Mouse (Mus musculus): ENCODE measurements around the gene Clic4. TPM values are rescaled to one million over a fixed set of nuclear protein-coding genes. Genes with fewer than 3 reads are reported as not detected.
A peak's percentile ranks its signal among the peaks of the same experiment; 100 is the strongest.

The Clic4 gene
- polyA plus RNA-seq, 1 experiment from 2014 or later, result 141 TPM

DNA sequence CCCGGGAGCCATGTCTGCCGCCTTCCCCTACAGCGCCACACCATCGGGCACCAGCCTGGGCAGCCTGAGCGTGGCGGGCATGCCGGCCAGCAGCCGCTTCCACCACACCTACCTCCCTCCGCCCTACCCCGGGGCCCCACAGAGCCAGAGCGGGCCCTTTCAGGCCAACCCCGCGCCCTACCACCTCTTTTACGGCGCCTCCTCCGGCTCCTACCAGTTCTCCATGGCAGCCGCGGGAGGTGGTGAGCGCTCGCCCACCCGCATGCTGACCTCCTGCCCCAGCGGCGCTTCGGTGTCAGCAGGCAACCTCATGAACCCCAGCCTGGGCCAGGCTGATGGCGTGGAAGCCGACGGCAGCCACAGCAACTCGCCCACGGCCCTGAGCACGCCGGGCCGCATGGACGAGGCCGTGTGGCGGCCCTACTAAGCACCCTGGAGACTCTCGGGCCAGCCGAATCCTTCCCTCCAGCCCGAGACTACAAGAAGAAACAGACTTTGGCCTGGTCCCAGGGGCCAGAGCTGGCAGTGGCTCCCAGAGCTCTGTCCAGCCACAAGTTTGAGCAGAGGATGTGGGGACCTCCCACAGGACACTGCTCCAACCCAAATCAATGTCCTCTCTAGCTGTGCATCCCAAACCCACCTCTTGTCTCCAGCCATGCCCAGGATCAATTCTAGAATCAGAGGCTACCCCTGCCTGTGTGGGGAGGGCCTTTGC, 97.1 kb downstream of the Clic4 start:
- peaks cover 15% of the 10 kb centered on the region for H3K27me3 ChIP-seq (ENCODE audit: control insufficient read depth, insufficient read depth, low read length)
- 5% methylated on average over 38 of the region's 38 CpGs for WGBS
- ATAC-seq (ENCODE audit: insufficient number of reproducible peaks, low FRiP score, low TSS enrichment, low read depth), result no peak
- H3K9me3 ChIP-seq (ENCODE audit: control insufficient read depth, low read length), result no peaks in the 10 kb centered on the region
- H3K27ac ChIP-seq (replicated peaks; ENCODE audit: low read depth, low read length), result no peak overlapping the region
- H3K4me2 ChIP-seq (ENCODE audit: low read depth, severe bottlenecking), result peak overlapping the region; percentile 43
- DNase-seq (ENCODE audit: low spot score), result peak; percentile 57
- peak overlapping the region; percentile 10; the same call in 1 of the 2 replicates for H3K4me3 ChIP-seq (ENCODE audit: low read depth, low read length)
- peaks cover 23% of the 10 kb centered on the region for H3K4me1 ChIP-seq (ENCODE audit: control insufficient read depth, insufficient read depth, low read length)
- H3K9ac ChIP-seq (ENCODE audit: low read length), result peak overlapping the region; percentile 24
- no peaks in the 10 kb centered on the region for H3K36me3 ChIP-seq (ENCODE audit: control insufficient read depth, insufficient read depth, low read length)

DNA sequence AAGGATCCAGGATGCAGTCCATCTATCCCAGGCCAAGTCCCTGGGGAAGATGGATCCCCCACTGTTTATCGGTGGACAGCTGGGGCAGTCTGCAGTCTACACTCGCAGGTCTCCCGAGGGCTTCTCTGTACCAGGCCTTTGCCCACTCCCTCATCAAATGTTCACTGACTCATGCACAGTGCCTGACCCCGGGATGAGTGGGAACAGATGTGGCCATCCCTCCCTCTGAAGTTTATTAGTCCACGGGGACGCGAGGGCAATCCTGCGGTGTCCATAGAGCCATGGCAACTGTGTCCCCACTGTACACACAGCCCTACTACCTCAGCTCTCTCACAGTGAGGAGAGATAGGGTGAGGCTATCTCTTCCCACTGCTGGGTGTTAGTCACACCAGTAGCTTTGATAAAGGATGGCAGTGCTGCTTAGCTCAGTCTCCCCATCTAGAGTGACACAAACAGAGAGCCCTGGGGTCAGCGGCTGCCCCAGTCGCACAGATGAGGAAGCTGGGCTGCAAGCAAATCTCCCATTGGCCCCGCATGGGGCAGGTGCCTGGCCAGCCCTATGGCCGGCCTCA, 101.2 kb downstream of the Clic4 start:
- peaks cover 40% of the 10 kb centered on the region for H3K4me1 ChIP-seq (ENCODE audit: control insufficient read depth, insufficient read depth, low read length)
- H3K27ac ChIP-seq (replicated peaks; ENCODE audit: low read depth, low read length), result no peak overlapping the region
- ATAC-seq (ENCODE audit: insufficient number of reproducible peaks, low FRiP score, low TSS enrichment, low read depth) (no peak), DNase-seq (ENCODE audit: low spot score) (no peak)
- no peak overlapping the region for H3K4me3 ChIP-seq (ENCODE audit: low read depth, low read length)
- 39% methylated on average over 12 of the region's 12 CpGs for WGBS
- H3K27me3 ChIP-seq (ENCODE audit: control insufficient read depth, insufficient read depth, low read length), result peaks cover 12% of the 10 kb centered on the region
- H3K36me3 ChIP-seq (ENCODE audit: control insufficient read depth, insufficient read depth, low read length), result no peaks in the 10 kb centered on the region
- no peak overlapping the region for H3K4me2 ChIP-seq (ENCODE audit: low read depth, severe bottlenecking)
- H3K9ac ChIP-seq (ENCODE audit: low read length), result no peak overlapping the region
- no peaks in the 10 kb centered on the region for H3K9me3 ChIP-seq (ENCODE audit: control insufficient read depth, low read length)

DNA sequence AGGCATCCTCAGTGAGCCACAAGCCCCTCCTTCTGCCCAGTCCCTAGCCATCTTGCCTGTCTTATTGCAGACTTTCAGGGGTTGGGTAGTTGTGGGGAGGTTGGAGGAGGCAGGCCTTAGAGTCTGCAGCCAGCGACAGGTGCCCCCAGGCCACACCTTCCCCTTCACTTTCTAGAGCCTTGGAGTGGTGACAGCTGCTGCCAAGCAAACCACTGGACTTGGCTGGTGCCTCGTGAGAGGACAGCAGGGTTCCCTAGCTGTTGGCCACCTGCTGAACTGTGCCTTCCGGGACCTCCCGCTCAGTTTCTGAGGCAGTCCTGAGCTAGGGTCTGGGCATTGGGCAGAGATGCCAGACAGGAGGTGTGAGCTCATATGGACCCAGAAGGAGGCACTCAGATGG, 103.1 kb downstream of the Clic4 start:
- Histone ChIP-seq H3K4me1 (ENCODE audit: control insufficient read depth, insufficient read depth, low read length) (peaks cover 39% of the 10 kb centered on the region), H3K27ac (replicated peaks; ENCODE audit: low read depth, low read length) (no peak overlapping the region), H3K4me3 (ENCODE audit: low read depth, low read length) (no peak overlapping the region), H3K9ac (ENCODE audit: low read length) (no peak overlapping the region), H3K27me3 (ENCODE audit: control insufficient read depth, insufficient read depth, low read length) (peaks cover 8% of the 10 kb centered on the region; the same call in 1 of the 2 replicates), H3K4me2 (ENCODE audit: low read depth, severe bottlenecking) (no peak overlapping the region), H3K36me3 (ENCODE audit: control insufficient read depth, insufficient read depth, low read length) (no peaks in the 10 kb centered on the region), H3K9me3 (ENCODE audit: control insufficient read depth, low read length) (no peaks in the 10 kb centered on the region)
- ATAC-seq (ENCODE audit: insufficient number of reproducible peaks, low FRiP score, low TSS enrichment, low read depth) (no peak), DNase-seq (ENCODE audit: low spot score) (no peak)
- WGBS, result 62% methylated on average over 4 of the region's 4 CpGs

- DNase-seq (ENCODE audit: low spot score), result no peak
- H3K36me3 ChIP-seq (ENCODE audit: control insufficient read depth, insufficient read depth, low read length), result no peaks in the 10 kb centered on the region
- no peaks in the 10 kb centered on the region for H3K9me3 ChIP-seq (ENCODE audit: control insufficient read depth, low read length)
- ATAC-seq (ENCODE audit: insufficient number of reproducible peaks, low FRiP score, low TSS enrichment, low read depth), result no peak
- no peak overlapping the region for H3K4me2 ChIP-seq (ENCODE audit: low read depth, severe bottlenecking)
- 80% methylated on average over 10 of the region's 10 CpGs for WGBS
- no peak overlapping the region for H3K27ac ChIP-seq (replicated peaks; ENCODE audit: low read depth, low read length)
- H3K9ac ChIP-seq (ENCODE audit: low read length), result no peak overlapping the region
- H3K4me1 ChIP-seq (ENCODE audit: control insufficient read depth, insufficient read depth, low read length), result peaks cover 39% of the 10 kb centered on the region
- no peak overlapping the region for H3K4me3 ChIP-seq (ENCODE audit: low read depth, low read length)
- H3K27me3 ChIP-seq (ENCODE audit: control insufficient read depth, insufficient read depth, low read length), result peaks cover 8% of the 10 kb centered on the region; the same call in 1 of the 2 replicates
Measured at GRCm38 (mm10) chr4:135169096-135169495, 103.5 kb downstream of the Clic4 start.

- Histone ChIP-seq H3K4me3 (ENCODE audit: low read depth, low read length) (no peak overlapping the region), H3K9me3 (ENCODE audit: control insufficient read depth, low read length) (no peaks in the 10 kb centered on the region), H3K27ac (replicated peaks; ENCODE audit: low read depth, low read length) (no peak overlapping the region; the same call in 1 of the 2 replicates), H3K4me1 (ENCODE audit: control insufficient read depth, insufficient read depth, low read length) (peaks cover 36% of the 10 kb centered on the region), H3K27me3 (ENCODE audit: control insufficient read depth, insufficient read depth, low read length) (0 out of 2 replicates have a peak, but pooled peaks cover 6% of the 10 kb centered on the region), H3K36me3 (ENCODE audit: control insufficient read depth, insufficient read depth, low read length) (no peaks in the 10 kb centered on the region), H3K4me2 (ENCODE audit: low read depth, severe bottlenecking) (no peak overlapping the region), H3K9ac (ENCODE audit: low read length) (no peak overlapping the region)
- peak; percentile 32 for DNase-seq (ENCODE audit: low spot score)
- WGBS, result 43% methylated on average over 7 of the region's 7 CpGs
- no peak for ATAC-seq (ENCODE audit: insufficient number of reproducible peaks, low FRiP score, low TSS enrichment, low read depth)
Measured at GRCm38 (mm10) chr4:135167816-135168527, 104.6 kb downstream of the Clic4 start.

- H3K27ac ChIP-seq (replicated peaks; ENCODE audit: low read depth, low read length), result peak overlapping the region; percentile 87
- peak overlapping the region; percentile 43 for H3K9ac ChIP-seq (ENCODE audit: low read length)
- 1% methylated on average over 22 of the region's 23 CpGs for WGBS
- H3K36me3 ChIP-seq (ENCODE audit: control insufficient read depth, insufficient read depth, low read length), result no peaks in the 10 kb centered on the region
- peaks cover 34% of the 10 kb centered on the region for H3K4me1 ChIP-seq (ENCODE audit: control insufficient read depth, insufficient read depth, low read length)
- peak; percentile 87 for DNase-seq (ENCODE audit: low spot score)
- no peaks in the 10 kb centered on the region for H3K9me3 ChIP-seq (ENCODE audit: control insufficient read depth, low read length)
- H3K27me3 ChIP-seq (ENCODE audit: control insufficient read depth, insufficient read depth, low read length), result 0 out of 2 replicates have a peak, but pooled peaks cover 3% of the 10 kb centered on the region
- ATAC-seq (ENCODE audit: insufficient number of reproducible peaks, low FRiP score, low TSS enrichment, low read depth), result peak; percentile 82
- H3K4me3 ChIP-seq (ENCODE audit: low read depth, low read length), result peak overlapping the region; percentile 19; the same call in 1 of the 2 replicates
- H3K4me2 ChIP-seq (ENCODE audit: low read depth, severe bottlenecking), result peak overlapping the region; percentile 36
Measured at GRCm38 (mm10) chr4:135166413-135167225, 106.0 kb downstream of the Clic4 start.

GRCm38 (mm10) chr4:135165761-135166160, 106.9 kb downstream of the Clic4 start:
- Histone ChIP-seq H3K27me3 (ENCODE audit: control insufficient read depth, insufficient read depth, low read length) (0 out of 2 replicates have a peak, but pooled peaks cover 3% of the 10 kb centered on the region), H3K4me3 (ENCODE audit: low read depth, low read length) (no peak overlapping the region), H3K9me3 (ENCODE audit: control insufficient read depth, low read length) (no peaks in the 10 kb centered on the region), H3K4me2 (ENCODE audit: low read depth, severe bottlenecking) (peak overlapping the region; percentile 36; the same call in 1 of the 2 replicates), H3K27ac (replicated peaks; ENCODE audit: low read depth, low read length) (peak overlapping the region; percentile 87), H3K4me1 (ENCODE audit: control insufficient read depth, insufficient read depth, low read length) (peaks cover 34% of the 10 kb centered on the region), H3K9ac (ENCODE audit: low read length) (no peak overlapping the region), H3K36me3 (ENCODE audit: control insufficient read depth, insufficient read depth, low read length) (no peaks in the 10 kb centered on the region)
- 47% methylated on average over 6 of the region's 6 CpGs for WGBS
- ATAC-seq (ENCODE audit: insufficient number of reproducible peaks, low FRiP score, low TSS enrichment, low read depth), result no peak
- peak; percentile 43 for DNase-seq (ENCODE audit: low spot score)

Data from limb, embryonic 11.5 days (tissue).